25 mouse cellular contexts compared by ENCODE assay signal in genomic region chr10:114321510-114321909, GRCm38 (mm10).
"Had no signal": no experiment of that assay in that cellular context is flagged by ENCODE, and none has a peak within 500 bp of the region (broad histone marks: within the 10 kb centered on the region; RNA-seq: fewer than 3 reads in every experiment).

No protein-coding gene starts in this region.

- H3K4me3 ChIP-seq: heart, embryonic 10.5 days; heart, embryonic 12.5 days; hindbrain, embryonic 10.5 days; hindbrain, embryonic 12.5 days; intestine, embryonic 15.5 days; limb, embryonic 13.5 days; limb, embryonic 15.5 days; liver, embryonic 12.5 days had no signal

- H3K36me3 ChIP-seq: heart, embryonic 10.5 days; heart, embryonic 12.5 days; hindbrain, embryonic 10.5 days; hindbrain, embryonic 12.5 days; intestine, embryonic 15.5 days; limb, embryonic 13.5 days; limb, embryonic 15.5 days; liver, embryonic 12.5 days had no signal

- H3K27ac ChIP-seq: heart, embryonic 10.5 days; hindbrain, embryonic 10.5 days; hindbrain, embryonic 12.5 days; hindbrain, embryonic 14.5 days; intestine, embryonic 15.5 days; limb, embryonic 13.5 days; limb, embryonic 15.5 days; liver, embryonic 12.5 days; liver, embryonic 14.5 days had no signal

- H3K9ac ChIP-seq: heart, embryonic 12.5 days; hindbrain, embryonic 12.5 days; hindbrain, embryonic 14.5 days; intestine, embryonic 15.5 days; limb, embryonic 13.5 days; limb, embryonic 15.5 days; liver, embryonic 12.5 days; liver, embryonic 14.5 days had no signal

- H3K4me2 ChIP-seq: heart, embryonic 12.5 days; hindbrain, embryonic 12.5 days; hindbrain, embryonic 14.5 days; intestine, embryonic 15.5 days; limb, embryonic 13.5 days; limb, embryonic 15.5 days; liver, embryonic 12.5 days had no signal

- H3K27me3 ChIP-seq: heart, embryonic 12.5 days; hindbrain, embryonic 12.5 days; intestine, embryonic 15.5 days; limb, embryonic 13.5 days; limb, embryonic 15.5 days; liver, embryonic 12.5 days had no signal

- ATAC-seq: hindbrain, embryonic 16.5 days; inflammation-experienced regulatory T-cells, adult 6 months; intestine, embryonic 15.5 days; intestine, postnatal 0 days; liver, embryonic 12.5 days had no signal

- H3K9me3 ChIP-seq: heart, embryonic 10.5 days; heart, embryonic 12.5 days; hindbrain, embryonic 10.5 days; hindbrain, embryonic 12.5 days; intestine, embryonic 15.5 days; limb, embryonic 13.5 days; limb, embryonic 15.5 days had no signal

- H3K4me1 ChIP-seq: heart, embryonic 10.5 days; heart, embryonic 12.5 days; hindbrain, embryonic 10.5 days; hindbrain, embryonic 12.5 days; intestine, embryonic 15.5 days; limb, embryonic 13.5 days; limb, embryonic 15.5 days; liver, embryonic 12.5 days had no signal

- DNase-seq: gastrocnemius, postnatal 25 days; heart, adult 18-20 months; heart, postnatal 10 days; heart, postnatal 4 days; kidney, adult 18-20 months; kidney, adult 8-10 months; kidney, postnatal 10 days; kidney, postnatal 36 days; layer of hippocampus, adult 9-11 months; layer of hippocampus, postnatal 36 days; left cerebral cortex, postnatal 4 days; lung, adult 18-20 months had no signal
